Mouse (Mus musculus): Measurements from ENCODE around the gene Ezh1. TPM values are rescaled to one million over a fixed set of nuclear protein-coding genes. Genes with fewer than 3 reads are reported as not detected.

Ezh1 gene
- 10 to 100 TPM in 1 of 2 experiments, 1 to 10 TPM in 1; 2.5 to 59.5 TPM for polyA plus RNA-seq (2012; fragmentation: generic; extraction: Trizol)

GRCm38 (mm10) chr11:101226065-101226701, at the start of gene Ezh1:
Gene Ezh1, minus strand, starts transcription at chr11:101226463.

GRCm38 (mm10) chr11:101259948-101260825, 33.9 kb upstream of the Ezh1 start, which contains the start of gene Wnk4:
Gene Wnk4, plus strand, starts transcription at chr11:101260567.

GRCm38 (mm10) chr11:101253613-101254389, 27.5 kb upstream of the Ezh1 start, which contains the start of gene Vps25:
Gene Vps25, plus strand, starts transcription at chr11:101253707.

GRCm38 (mm10) chr11:101245855-101246701, 19.8 kb upstream of the Ezh1 start, which contains the start of gene Ramp2:
Gene Ramp2, plus strand, starts transcription at chr11:101246028.

GRCm38 (mm10) chr11:101174851-101175628, 51.2 kb downstream of the Ezh1 start, which contains the start of gene Ccr10:
Gene Ccr10, minus strand, starts transcription at chr11:101175443.

GRCm38 (mm10) chr11:101170811-101171610, 55.3 kb downstream of the Ezh1 start, which contains the start of gene Plekhh3:
Gene Plekhh3, minus strand, starts transcription at chr11:101171351.

GRCm38 (mm10) chr11:101170354-101170810, 55.9 kb downstream of the Ezh1 start, which contains the start of gene Cntnap1:
Gene Cntnap1, plus strand, starts transcription at chr11:101170523.

GRCm38 (mm10) chr11:101155728-101156371, 70.4 kb downstream of the Ezh1 start, which contains the start of gene Tubg2:
Gene Tubg2, plus strand, starts transcription at chr11:101155907.

Other genes with a start within 250 kb of the Ezh1 start
- gene Atp6v0a1, start 217.0 kb downstream of the Ezh1 start, polyA plus RNA-seq (2012; fragmentation: generic; extraction: Trizol), result 10 to 100 TPM; 22.1 to 58.2 TPM
- gene Naglu, start 156.5 kb downstream of the Ezh1 start, polyA plus RNA-seq (2012; fragmentation: generic; extraction: Trizol), result 10 to 100 TPM; 21.6 to 69.1 TPM
- gene Hsd17b1, start 148.1 kb downstream of the Ezh1 start, polyA plus RNA-seq (2012; fragmentation: generic; extraction: Trizol), result under 1 TPM; 0.02 to 0.50 TPM
- gene Coasy, start 143.9 kb downstream of the Ezh1 start, polyA plus RNA-seq (2012; fragmentation: generic; extraction: Trizol), result 10 to 100 TPM; 24.7 to 42.6 TPM
- gene Mlx, start 139.2 kb downstream of the Ezh1 start, polyA plus RNA-seq (2012; fragmentation: generic; extraction: Trizol), result 10 to 100 TPM; 23.4 to 30.0 TPM
- 10 to 100 TPM; 10.9 to 17.0 TPM for gene Psmc3ip, start 131.0 kb downstream of the Ezh1 start, polyA plus RNA-seq (2012; fragmentation: generic; extraction: Trizol)
- gene Retreg3, start 106.6 kb downstream of the Ezh1 start, polyA plus RNA-seq (2012; fragmentation: generic; extraction: Trizol), result 10 to 100 TPM; 18.5 to 57.2 TPM
- gene Tubg1, start 106.5 kb downstream of the Ezh1 start, polyA plus RNA-seq (2012; fragmentation: generic; extraction: Trizol), result 100 to 1,000 TPM in 1 of 2 experiments, 10 to 100 TPM in 1; 79.8 to 132 TPM
- under 1 TPM; 0.08 to 0.42 TPM for gene Tubg2, start 70.6 kb downstream of the Ezh1 start, polyA plus RNA-seq (2012; fragmentation: generic; extraction: Trizol)
- gene Cntnap1, start 55.9 kb downstream of the Ezh1 start, polyA plus RNA-seq (2012; fragmentation: generic; extraction: Trizol), result 1 to 10 TPM in 1 of 2 experiments, under 1 TPM in 1; 0.25 to 4.2 TPM
- 10 to 100 TPM; 19.4 to 50.6 TPM for gene Plekhh3, start 55.1 kb downstream of the Ezh1 start, polyA plus RNA-seq (2012; fragmentation: generic; extraction: Trizol)
- 1 to 10 TPM in 1 of 2 experiments, under 1 TPM in 1; 0.15 to 1.9 TPM for gene Ccr10, start 51.0 kb downstream of the Ezh1 start, polyA plus RNA-seq (2012; fragmentation: generic; extraction: Trizol)
- 10 to 100 TPM in 1 of 2 experiments, under 1 TPM in 1; 0.06 to 11.4 TPM for gene Ramp2, start 19.6 kb upstream of the Ezh1 start, polyA plus RNA-seq (2012; fragmentation: generic; extraction: Trizol)
- 100 to 1,000 TPM; 160 to 255 TPM for gene Vps25, start 27.2 kb upstream of the Ezh1 start, polyA plus RNA-seq (2012; fragmentation: generic; extraction: Trizol)
- 10 to 100 TPM in 1 of 2 experiments, under 1 TPM in 1; 0.75 to 15.8 TPM for gene Wnk4, start 34.1 kb upstream of the Ezh1 start, polyA plus RNA-seq (2012; fragmentation: generic; extraction: Trizol)
- gene Cntd1, start 52.5 kb upstream of the Ezh1 start, polyA plus RNA-seq (2012; fragmentation: generic; extraction: Trizol), result under 1 TPM in 1 of 2 experiments, not detected in 1; 0.31 TPM
- gene Coa3, start 52.7 kb upstream of the Ezh1 start, polyA plus RNA-seq (2012; fragmentation: generic; extraction: Trizol), result 100 to 1,000 TPM; 129 to 135 TPM
- 100 to 1,000 TPM in 1 of 2 experiments, 10 to 100 TPM in 1; 26.7 to 146 TPM for gene Becn1, start 75.8 kb upstream of the Ezh1 start, polyA plus RNA-seq (2012; fragmentation: generic; extraction: Trizol)
- gene Psme3, start 89.8 kb upstream of the Ezh1 start, polyA plus RNA-seq (2012; fragmentation: generic; extraction: Trizol), result 10 to 100 TPM; 40.8 to 46.7 TPM
- 1 to 10 TPM in 1 of 2 experiments, under 1 TPM in 1; 0.28 to 2.7 TPM for gene Aoc2, start 98.6 kb upstream of the Ezh1 start, polyA plus RNA-seq (2012; fragmentation: generic; extraction: Trizol)
- gene Aoc3, start 104.1 kb upstream of the Ezh1 start, polyA plus RNA-seq (2012; fragmentation: generic; extraction: Trizol), result 10 to 100 TPM in 1 of 2 experiments, under 1 TPM in 1; 0.39 to 37.3 TPM
- gene G6pc, start 141.1 kb upstream of the Ezh1 start, polyA plus RNA-seq (2012; fragmentation: generic; extraction: Trizol), result not detected
- 100 to 1,000 TPM in 1 of 2 experiments, 10 to 100 TPM in 1; 55.6 to 118 TPM for gene Aarsd1, start 191.2 kb upstream of the Ezh1 start, polyA plus RNA-seq (2012; fragmentation: generic; extraction: Trizol)
- gene Gm27029, start 198.3 kb upstream of the Ezh1 start, polyA plus RNA-seq (2012; fragmentation: generic; extraction: Trizol), result 10 to 100 TPM in 1 of 2 experiments, 1 to 10 TPM in 1; 6.0 to 10.4 TPM
- 10 to 100 TPM in 1 of 2 experiments, 1 to 10 TPM in 1; 7.1 to 24.8 TPM for gene Rundc1, start 198.6 kb upstream of the Ezh1 start, polyA plus RNA-seq (2012; fragmentation: generic; extraction: Trizol)
- gene Ptges3l, start 198.9 kb upstream of the Ezh1 start, polyA plus RNA-seq (2012; fragmentation: generic; extraction: Trizol), result 10 to 100 TPM in 1 of 2 experiments, 1 to 10 TPM in 1; 8.2 to 25.9 TPM
- gene Rpl27, start 215.8 kb upstream of the Ezh1 start, polyA plus RNA-seq (2012; fragmentation: generic; extraction: Trizol), result 1,000 to 10,000 TPM; 3,424 to 4,212 TPM
- 10 to 100 TPM; 38.1 to 78.1 TPM for gene Ifi35, start 221.9 kb upstream of the Ezh1 start, polyA plus RNA-seq (2012; fragmentation: generic; extraction: Trizol)
- 10 to 100 TPM; 41.4 to 62.3 TPM for gene Rnd2, start 238.5 kb upstream of the Ezh1 start, polyA plus RNA-seq (2012; fragmentation: generic; extraction: Trizol)
- 100 to 1,000 TPM; 270 to 433 TPM for gene Vat1, start 239.8 kb upstream of the Ezh1 start, polyA plus RNA-seq (2012; fragmentation: generic; extraction: Trizol)

Data from C3H10T1/2 (cell line).